ENCODE assay signal across 11 mouse cellular contexts in genomic region chr19:4196548-4196947, GRCm38 (mm10). TPM values are rescaled to one million over a fixed set of nuclear protein-coding genes. Genes with fewer than 3 reads are reported as not detected.
DNase-seq lines count a peak whose midpoint lies in the region; ATAC-seq and TF ChIP-seq lines count a peak whose summit lies in the region.
"Had no signal": no experiment of that assay in that cellular context is flagged by ENCODE, and none has a peak within 500 bp of the region (broad histone marks: within the 10 kb centered on the region; RNA-seq: fewer than 3 reads in every experiment).

No protein-coding gene starts in this region.

- H3K27ac ChIP-seq in hindbrain, embryonic 16.5 days (ENCODE audit: low read depth, low read length), result peak overlapping the region; percentile 27; the same call in 1 of the 2 replicates
- no peak overlapping the region for H3K27ac ChIP-seq in hindbrain, embryonic 13.5 days
- peak overlapping the region; percentile 24; the same call in 1 of the 2 replicates for H3K27ac ChIP-seq in heart, embryonic 13.5 days (replicated peaks)
- H3K27ac ChIP-seq: midbrain, embryonic 13.5 days had no signal

- H3ac ChIP-seq in C2C12 (ENCODE audit: control insufficient read depth, insufficient read length, low read depth), result no peak overlapping the region

- no peaks in the 10 kb centered on the region for H3K9me3 ChIP-seq in hindbrain, embryonic 16.5 days (ENCODE audit: control insufficient read depth, low read length)
- H3K9me3 ChIP-seq in hindbrain, embryonic 13.5 days, result no peaks in the 10 kb centered on the region
- H3K9me3 ChIP-seq in heart, embryonic 13.5 days, result no peaks in the 10 kb centered on the region
- H3K9me3 ChIP-seq: midbrain, embryonic 13.5 days had no signal

- WGBS in hindbrain, embryonic 16.5 days, result 51% methylated on average over 5 of the region's 5 CpGs
- WGBS in hindbrain, embryonic 13.5 days, result 54% methylated on average over 5 of the region's 5 CpGs
- WGBS in heart, embryonic 13.5 days, result 33% methylated on average over 5 of the region's 5 CpGs

- H3K4me1 ChIP-seq in hindbrain, embryonic 16.5 days (ENCODE audit: control insufficient read depth, insufficient read depth, low read depth, low read length), result peaks cover 46% of the 10 kb centered on the region
- peaks cover 40% of the 10 kb centered on the region for H3K4me1 ChIP-seq in hindbrain, embryonic 13.5 days (replicated peaks)
- peaks cover 57% of the 10 kb centered on the region for H3K4me1 ChIP-seq in heart, embryonic 13.5 days

- ATAC-seq in hindbrain, embryonic 16.5 days, result no peak
- no peak for ATAC-seq in hindbrain, embryonic 13.5 days (ENCODE audit: low FRiP score)
- no peak for ATAC-seq in heart, embryonic 13.5 days (ENCODE audit: extremely low read depth, insufficient number of reproducible peaks, low FRiP score, low TSS enrichment)
- ATAC-seq: midbrain, embryonic 13.5 days had no signal

- no peak overlapping the region for H3K4me2 ChIP-seq in hindbrain, embryonic 16.5 days (ENCODE audit: low read length)
- no peak overlapping the region for H3K4me2 ChIP-seq in hindbrain, embryonic 13.5 days
- no peak overlapping the region for H3K4me2 ChIP-seq in heart, embryonic 13.5 days
- H3K4me2 ChIP-seq: midbrain, embryonic 13.5 days had no signal

- peaks cover 75% of the 10 kb centered on the region for H3K79me2 ChIP-seq in C2C12 (ENCODE audit: control insufficient read depth, insufficient read depth)

- no peak overlapping the region for H3K4me3 ChIP-seq in hindbrain, embryonic 16.5 days (ENCODE audit: low read length)
- no peak overlapping the region for H3K4me3 ChIP-seq in hindbrain, embryonic 13.5 days
- H3K4me3 ChIP-seq in C2C12 (ENCODE audit: insufficient read depth, poor library complexity, severe bottlenecking), result no peak overlapping the region
- no peak overlapping the region for H3K4me3 ChIP-seq in heart, embryonic 13.5 days
- H3K4me3 ChIP-seq: midbrain, embryonic 13.5 days had no signal

- peaks cover 38% of the 10 kb centered on the region for H3K79me3 ChIP-seq in C2C12 (ENCODE audit: low read depth)

- TF ChIP-seq CTCF in C2C12 (IDR thresholded peaks at IDR 0.05; ENCODE audit: control insufficient read depth, insufficient read depth, insufficient read length), result no peak

- no peak overlapping the region for H3K9ac ChIP-seq in hindbrain, embryonic 16.5 days (ENCODE audit: low read depth, low read length)
- no peak overlapping the region for H3K9ac ChIP-seq in hindbrain, embryonic 13.5 days
- no peak overlapping the region; the same call in 1 of the 2 replicates for H3K9ac ChIP-seq in heart, embryonic 13.5 days
- H3K9ac ChIP-seq: midbrain, embryonic 13.5 days had no signal

- peaks cover 32% of the 10 kb centered on the region for H3K36me3 ChIP-seq in hindbrain, embryonic 16.5 days (ENCODE audit: control insufficient read depth, insufficient read depth, low read length)
- H3K36me3 ChIP-seq in hindbrain, embryonic 13.5 days, result peaks cover 62% of the 10 kb centered on the region
- H3K36me3 ChIP-seq in C2C12 (ENCODE audit: control insufficient read depth, insufficient read depth), result peaks cover 67% of the 10 kb centered on the region
- peaks cover 75% of the 10 kb centered on the region for H3K36me3 ChIP-seq in heart, embryonic 13.5 days

- no peaks in the 10 kb centered on the region for H3K27me3 ChIP-seq in hindbrain, embryonic 16.5 days (replicated peaks; ENCODE audit: control insufficient read depth, insufficient read depth, low read length)
- no peaks in the 10 kb centered on the region for H3K27me3 ChIP-seq in hindbrain, embryonic 13.5 days
- H3K27me3 ChIP-seq in C2C12 (ENCODE audit: control insufficient read depth, insufficient read depth, insufficient read length), result no peaks in the 10 kb centered on the region
- H3K27me3 ChIP-seq in heart, embryonic 13.5 days (replicated peaks), result no peaks in the 10 kb centered on the region
- H3K27me3 ChIP-seq: midbrain, embryonic 13.5 days had no signal

- peak; percentile 43 for DNase-seq in adrenal gland, adult 2 months
- no peak for DNase-seq in adrenal gland, adult 8-10 months
- no peak for DNase-seq in left cerebral cortex, adult 9 months (ENCODE audit: low spot score in 2 of 2)
- no peak for DNase-seq in c-Kit-positive CD71-positive TER-119-positive erythroid progenitor cells, embryonic 14.5 days (ENCODE audit: low spot score)

TF ChIP-seq in C2C12, 6 proteins besides CTCF, POLR2A, EP300 and RAD21:
- no peak for TF ChIP-seq FOSL1 (IDR thresholded peaks at IDR 0.05; ENCODE audit: insufficient read depth, low read length, poor library complexity, severe bottlenecking)
- TF ChIP-seq USF1 (IDR thresholded peaks at IDR 0.05; ENCODE audit: low read depth), result peak; percentile 25

RNA-seq across cellular contexts. Expression of gene Ppp1ca, which starts 4.7 kb away (rescaled TPM):
- 100 to 1,000 TPM; 342 to 392 TPM for total RNA-seq in adrenal gland, adult 2 months (2021)
- polyA plus RNA-seq in adrenal gland, adult 2 months (2012; rRNA removed), result 443 and 514 TPM in 2 replicates
- 100 to 1,000 TPM; 371 to 396 (median 387) TPM for total RNA-seq in adrenal gland, adult 8-10 months (2022)
- 604 and 614 TPM in 2 replicates for polyA plus RNA-seq in hindbrain, embryonic 16.5 days (2015; fragmentation: Nextera tagmentation; extraction: Ambion mirVana)
- 609 and 611 TPM in 2 replicates for polyA plus RNA-seq in hindbrain, embryonic 13.5 days (2015; fragmentation: Nextera tagmentation; extraction: Ambion mirVana)
- polyA plus RNA-seq in C2C12 (2012; fragmentation: generic; extraction: Trizol), result 819 TPM
- 642 and 729 TPM in 2 replicates for polyA plus RNA-seq in heart, embryonic 13.5 days (2015; fragmentation: Nextera tagmentation; extraction: Ambion mirVana)

RNA-seq across cellular contexts. Expression of gene Rad9a, which starts 4.9 kb away (rescaled TPM):
- total RNA-seq in adrenal gland, adult 2 months (2021), result 10 to 100 TPM in 1 of 2 experiments, 1 to 10 TPM in 1; 6.9 to 12.3 TPM
- polyA plus RNA-seq in adrenal gland, adult 2 months (2012; rRNA removed), result 16.4 and 17.2 TPM in 2 replicates
- 10 to 100 TPM in 3 of 4 experiments, 1 to 10 TPM in 1; 8.7 to 14.3 (median 11.9) TPM for total RNA-seq in adrenal gland, adult 8-10 months (2022)
- 25.0 and 26.5 TPM in 2 replicates for polyA plus RNA-seq in hindbrain, embryonic 16.5 days (2015; fragmentation: Nextera tagmentation; extraction: Ambion mirVana)
- 20.4 and 24.6 TPM in 2 replicates for polyA plus RNA-seq in hindbrain, embryonic 13.5 days (2015; fragmentation: Nextera tagmentation; extraction: Ambion mirVana)
- polyA plus RNA-seq in C2C12 (2012; fragmentation: generic; extraction: Trizol), result 33.3 TPM
- 21.3 and 22.2 TPM in 2 replicates for polyA plus RNA-seq in heart, embryonic 13.5 days (2015; fragmentation: Nextera tagmentation; extraction: Ambion mirVana)

RNA-seq across cellular contexts. Expression of gene Tbc1d10c, which starts 5.5 kb away (rescaled TPM):
- total RNA-seq in adrenal gland, adult 2 months (2021), result under 1 TPM in 1 of 2 experiments, not detected in 1; 0.97 TPM
- polyA plus RNA-seq in adrenal gland, adult 2 months (2012; rRNA removed), result 2.1 and 4.8 TPM in 2 replicates
- total RNA-seq in adrenal gland, adult 8-10 months (2022), result 1 to 10 TPM; 1.6 to 2.8 (median 1.9) TPM
- 0.54 and 1.1 TPM in 2 replicates for polyA plus RNA-seq in hindbrain, embryonic 16.5 days (2015; fragmentation: Nextera tagmentation; extraction: Ambion mirVana)
- 0.88 and 1.1 TPM in 2 replicates for polyA plus RNA-seq in hindbrain, embryonic 13.5 days (2015; fragmentation: Nextera tagmentation; extraction: Ambion mirVana)
- 0.26 TPM for polyA plus RNA-seq in C2C12 (2012; fragmentation: generic; extraction: Trizol)
- 2.0 and 2.7 TPM in 2 replicates for polyA plus RNA-seq in heart, embryonic 13.5 days (2015; fragmentation: Nextera tagmentation; extraction: Ambion mirVana)

RNA-seq across cellular contexts. Expression of gene Clcf1, which starts 17.5 kb away (rescaled TPM):
- 1 to 10 TPM; 5.5 to 9.0 TPM for total RNA-seq in adrenal gland, adult 2 months (2021)
- polyA plus RNA-seq in adrenal gland, adult 2 months (2012; rRNA removed), result 16.3 and 19.3 TPM in 2 replicates
- total RNA-seq in adrenal gland, adult 8-10 months (2022), result 10 to 100 TPM in 1 of 4 experiments, 1 to 10 TPM in 3; 4.5 to 14.4 (median 7.6) TPM
- polyA plus RNA-seq in hindbrain, embryonic 16.5 days (2015; fragmentation: Nextera tagmentation; extraction: Ambion mirVana), result 1.0 and 1.1 TPM in 2 replicates
- polyA plus RNA-seq in hindbrain, embryonic 13.5 days (2015; fragmentation: Nextera tagmentation; extraction: Ambion mirVana), result 0.58 and 1.0 TPM in 2 replicates
- 24.8 TPM for polyA plus RNA-seq in C2C12 (2012; fragmentation: generic; extraction: Trizol)
- 1.1 and 1.9 TPM in 2 replicates for polyA plus RNA-seq in heart, embryonic 13.5 days (2015; fragmentation: Nextera tagmentation; extraction: Ambion mirVana)

RNA-seq across cellular contexts. Expression of gene AC109138.7, which starts 17.6 kb away (rescaled TPM):
- not detected for total RNA-seq in adrenal gland, adult 2 months (2021)
- polyA plus RNA-seq in adrenal gland, adult 2 months (2012; rRNA removed), result not detected in 2 replicates
- not detected for total RNA-seq in adrenal gland, adult 8-10 months (2022)
- not detected in 2 replicates for polyA plus RNA-seq in hindbrain, embryonic 16.5 days (2015; fragmentation: Nextera tagmentation; extraction: Ambion mirVana)
- polyA plus RNA-seq in hindbrain, embryonic 13.5 days (2015; fragmentation: Nextera tagmentation; extraction: Ambion mirVana), result not detected in 2 replicates
- 0.90 TPM for polyA plus RNA-seq in C2C12 (2012; fragmentation: generic; extraction: Trizol)
- polyA plus RNA-seq in heart, embryonic 13.5 days (2015; fragmentation: Nextera tagmentation; extraction: Ambion mirVana), result not detected in 2 replicates
- total RNA-seq: liver, adult 2 months had no signal
- polyA plus RNA-seq: gonadal fat pad, adult 2 months; liver, adult 2 months; midbrain, embryonic 13.5 days had no signal
